Mouse (Mus musculus) hindbrain, embryonic 15.5 days (tissue): ENCODE measurements around the gene Polr3e. TPM values are rescaled to one million over a fixed set of nuclear protein-coding genes. Genes with fewer than 3 reads are reported as not detected.

ENCODE experiments used
- ATAC-seq: fragments of 200-750 bp; cut with Nextera tagmentation; 2 replicates; pipeline ENCODE4 v1.8.0; 2017; ENCODE audit warnings: low read depth, moderate number of reproducible peaks, moderate TSS enrichment; ENCODE audit not compliant: low FRiP score
- H3K27ac ChIP-seq: fragments of 300-500 bp; sonication (generic); replicated peaks from 2 replicates; pipeline ENCODE4 v1.5.1; 2015; ENCODE audit warnings: mild to moderate bottlenecking, inconsistent platforms
- H3K27me3 ChIP-seq: fragments of 300-500 bp; sonication (generic); 2 replicates; pipeline ENCODE4 v1.6.1; 2015; ENCODE audit warnings: control low read depth, inconsistent platforms
- H3K36me3 ChIP-seq: fragments of 300-500 bp; sonication (generic); 2 replicates; pipeline ENCODE4 v1.6.1; 2015; ENCODE audit warnings: control low read depth, inconsistent platforms
- H3K4me1 ChIP-seq: fragments of 300-500 bp; sonication (generic); replicated peaks from 2 replicates; pipeline ENCODE4 v1.6.1; 2015; ENCODE audit warnings: control low read depth, inconsistent platforms
- H3K4me2 ChIP-seq: fragments of 300-500 bp; sonication (generic); 2 replicates; pipeline ENCODE4 v1.6.1; 2015; ENCODE audit warnings: moderate library complexity, mild to moderate bottlenecking, inconsistent platforms
- H3K4me3 ChIP-seq: fragments of 300-500 bp; sonication (generic); 2 replicates; pipeline ENCODE4 v1.5.1; 2015; ENCODE audit warnings: mild to moderate bottlenecking, inconsistent platforms
- H3K9ac ChIP-seq: fragments of 300-500 bp; sonication (generic); 2 replicates; pipeline ENCODE4 v1.6.1; 2015; ENCODE audit warnings: inconsistent platforms
- H3K9me3 ChIP-seq: fragments of 300-500 bp; sonication (generic); 2 replicates; pipeline ENCODE4 v1.6.1; 2016; ENCODE audit warnings: control low read depth, inconsistent platforms
- WGBS: fragments of 180-500 bp; shearing (Covaris S2); methylation state at CpG from one replicate; pipeline ENCODE4 v1.1.7; 2015; 5-methylcytosine and 5-hydroxymethylcytosine counted together
- polyA plus RNA-seq: library from polyadenylated mRNA; unstranded; fragments of >200 nt; fragmentation: Nextera tagmentation; extraction: Ambion mirVana; gene quantifications from 2 replicates; pipeline ENCODE4 v1.2.1, GENCODE M21; 2015

Gene Polr3e
- polyA plus RNA-seq, result 25.0 and 25.6 TPM in 2 replicates

- Histone ChIP-seq H3K27ac (peak within 1 kb of the TSS; percentile 75), H3K4me1 (peaks cover 26% of the 10 kb centered on the region), H3K4me2 (peak within 1 kb of the TSS; percentile 69), H3K4me3 (peak within 1 kb of the TSS; percentile 73), H3K36me3 (no peaks in the 10 kb centered on the region), H3K27me3 (no peaks in the 10 kb centered on the region), H3K9ac (peak within 1 kb of the TSS; percentile 81), H3K9me3 (no peaks in the 10 kb centered on the region)
- 0% methylated on average over 101 of the region's 102 CpGs for WGBS
- peak; percentile 94 for ATAC-seq
Observed at GRCm38 (mm10) chr7:120917592-120918461, at the start of gene Polr3e. Gene Polr3e, plus strand, starts transcription at chr7:120917744.

DNA sequence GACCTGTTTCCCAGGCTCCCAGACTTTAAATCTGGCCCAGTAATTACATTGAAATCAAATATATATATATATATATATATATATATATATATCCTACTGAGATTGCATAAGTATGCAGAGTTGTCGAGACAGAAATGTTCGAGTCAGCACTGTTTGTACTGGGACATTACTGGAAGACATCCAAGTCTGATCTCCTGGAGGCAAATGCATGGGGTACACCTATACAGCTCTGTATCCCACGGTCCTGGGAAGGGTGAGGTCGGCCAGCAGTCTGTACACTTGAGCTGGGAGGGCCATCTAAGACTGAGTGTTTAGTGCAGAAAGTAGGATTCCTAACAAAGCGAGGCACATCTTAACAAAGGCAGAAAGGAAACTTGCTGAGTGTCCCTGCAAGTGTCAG is 47.7 kb upstream of the Polr3e start:
- no peaks in the 10 kb centered on the region for H3K9me3 ChIP-seq
- no peaks in the 10 kb centered on the region for H3K27me3 ChIP-seq
- H3K36me3 ChIP-seq, result no peaks in the 10 kb centered on the region
- H3K9ac ChIP-seq, result no peak overlapping the region
- WGBS, result 45% methylated on average over 5 of the region's 5 CpGs
- H3K27ac ChIP-seq, result 0 out of 2 replicates have a peak overlapping the region, but pooled peaks have one; percentile 9
- no peak overlapping the region for H3K4me3 ChIP-seq
- ATAC-seq, result no peak
- no peak overlapping the region for H3K4me2 ChIP-seq
- peaks cover 19% of the 10 kb centered on the region for H3K4me1 ChIP-seq

DNA sequence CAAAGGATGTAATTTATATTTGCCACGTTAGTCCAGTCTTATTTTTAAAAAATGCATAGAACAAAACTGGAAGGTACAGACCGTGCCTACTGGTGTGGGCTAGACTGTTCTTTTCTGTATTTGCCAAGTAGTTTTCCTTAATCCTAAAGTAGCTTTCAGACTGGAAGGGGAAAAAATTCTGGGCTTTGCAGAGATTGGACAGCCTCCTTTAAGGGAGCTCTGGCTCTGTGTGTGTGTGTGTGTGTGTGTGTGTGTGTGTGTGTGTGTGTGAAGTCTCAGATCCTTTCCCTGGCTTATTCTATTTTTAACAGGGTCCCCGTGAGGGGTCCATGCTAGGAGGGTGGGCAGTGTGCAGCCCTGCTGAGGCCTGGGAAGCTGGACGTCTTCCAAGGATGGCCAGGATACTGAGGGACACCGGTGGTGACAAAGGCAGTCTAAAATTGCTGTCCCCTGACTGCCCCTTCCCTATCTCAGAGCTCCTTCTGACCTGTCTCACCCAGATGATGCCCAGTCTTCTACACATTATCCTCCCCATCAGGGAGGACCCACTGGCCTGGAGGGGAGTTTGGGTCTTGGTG is 47.0 kb upstream of the Polr3e start:
- Histone ChIP-seq H3K9me3 (no peaks in the 10 kb centered on the region), H3K36me3 (no peaks in the 10 kb centered on the region), H3K27me3 (no peaks in the 10 kb centered on the region), H3K4me2 (no peak overlapping the region), H3K4me3 (no peak overlapping the region), H3K4me1 (peaks cover 12% of the 10 kb centered on the region), H3K9ac (no peak overlapping the region), H3K27ac (no peak overlapping the region)
- ATAC-seq, result no peak
- WGBS, result 53% methylated on average over 5 of the region's 5 CpGs

DNA sequence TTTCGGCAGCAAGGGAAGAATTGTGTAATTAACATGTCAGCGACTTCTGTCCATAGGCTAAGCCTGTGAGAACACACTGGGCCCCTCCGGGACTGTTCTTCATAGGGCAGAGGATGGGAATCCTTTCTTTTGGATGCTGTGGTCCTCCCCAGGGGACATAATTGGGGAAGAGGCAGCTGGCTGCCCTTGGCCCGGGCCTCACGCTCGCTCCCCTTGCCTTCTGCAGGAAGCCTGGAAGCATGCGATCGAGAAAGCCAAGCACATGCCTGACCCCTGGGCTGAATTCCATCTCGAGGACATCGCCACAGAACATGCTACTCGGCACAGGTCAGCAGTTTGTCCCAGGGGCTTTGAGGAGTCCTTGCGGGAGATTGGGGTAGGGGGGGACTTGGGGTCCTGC is 44.5 kb upstream of the Polr3e start:
- Histone ChIP-seq H3K9me3 (no peaks in the 10 kb centered on the region), H3K4me2 (no peak overlapping the region), H3K4me1 (0 out of 2 replicates have a peak, but pooled peaks cover 3% of the 10 kb centered on the region), H3K36me3 (no peaks in the 10 kb centered on the region), H3K27me3 (no peaks in the 10 kb centered on the region), H3K27ac (no peak overlapping the region), H3K9ac (no peak overlapping the region), H3K4me3 (no peak overlapping the region)
- 71% methylated on average over 12 of the region's 12 CpGs for WGBS
- ATAC-seq, result no peak

- WGBS, result 89% methylated on average over 3 of the region's 3 CpGs
- H3K9ac ChIP-seq, result no peak overlapping the region
- H3K27ac ChIP-seq, result no peak overlapping the region
- no peaks in the 10 kb centered on the region for H3K36me3 ChIP-seq
- no peak overlapping the region for H3K4me3 ChIP-seq
- 0 out of 2 replicates have a peak, but pooled peaks cover 3% of the 10 kb centered on the region for H3K4me1 ChIP-seq
- H3K9me3 ChIP-seq, result no peaks in the 10 kb centered on the region
- ATAC-seq, result no peak
- no peaks in the 10 kb centered on the region for H3K27me3 ChIP-seq
- no peak overlapping the region for H3K4me2 ChIP-seq
Observed at GRCm38 (mm10) chr7:120874021-120874420, 43.5 kb upstream of the Polr3e start.

DNA sequence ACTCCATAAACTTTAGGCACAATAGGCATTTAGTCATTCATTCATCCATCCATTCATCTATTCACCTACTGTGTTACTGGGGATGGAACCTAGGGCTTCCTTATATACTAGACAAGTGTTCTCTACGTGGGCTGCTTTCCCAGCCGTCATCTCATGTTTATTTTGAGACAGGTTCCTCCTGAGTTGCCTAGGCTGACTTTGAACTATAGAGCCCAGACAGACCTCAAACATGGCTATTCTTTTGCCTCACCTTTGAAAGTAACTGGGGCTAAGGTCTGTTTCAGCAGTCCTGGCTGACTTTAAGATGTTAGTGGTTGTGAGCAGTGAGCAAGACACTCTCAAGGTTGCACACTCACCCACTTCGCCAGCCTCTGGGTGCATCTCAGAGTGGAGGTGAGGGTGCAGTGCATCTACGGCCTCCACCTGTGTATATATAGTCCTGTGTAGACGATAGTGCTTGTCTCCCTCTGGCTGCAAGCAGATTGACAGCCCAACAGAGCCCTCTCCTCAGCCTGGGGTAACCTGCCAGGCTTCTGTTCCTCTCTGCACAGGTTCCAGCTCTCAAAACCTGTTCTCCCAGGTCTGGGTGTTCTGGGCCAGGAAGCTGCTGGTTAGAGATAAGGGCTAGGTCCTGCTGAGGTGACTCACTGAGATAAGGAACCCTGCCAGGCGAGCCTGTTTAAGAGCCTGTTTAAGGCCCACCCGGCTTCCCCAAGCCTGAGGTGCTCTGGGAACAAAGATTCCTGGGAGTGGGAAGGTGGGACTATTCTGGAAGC is 42.6 kb upstream of the Polr3e start:
- Histone ChIP-seq H3K4me3 (no peak overlapping the region), H3K36me3 (no peaks in the 10 kb centered on the region), H3K9me3 (no peaks in the 10 kb centered on the region), H3K4me2 (no peak overlapping the region), H3K9ac (no peak overlapping the region), H3K4me1 (0 out of 2 replicates have a peak, but pooled peaks cover 2% of the 10 kb centered on the region), H3K27ac (no peak overlapping the region), H3K27me3 (no peaks in the 10 kb centered on the region)
- no peak for ATAC-seq
- WGBS, result 87% methylated on average over 7 of the region's 7 CpGs

DNA sequence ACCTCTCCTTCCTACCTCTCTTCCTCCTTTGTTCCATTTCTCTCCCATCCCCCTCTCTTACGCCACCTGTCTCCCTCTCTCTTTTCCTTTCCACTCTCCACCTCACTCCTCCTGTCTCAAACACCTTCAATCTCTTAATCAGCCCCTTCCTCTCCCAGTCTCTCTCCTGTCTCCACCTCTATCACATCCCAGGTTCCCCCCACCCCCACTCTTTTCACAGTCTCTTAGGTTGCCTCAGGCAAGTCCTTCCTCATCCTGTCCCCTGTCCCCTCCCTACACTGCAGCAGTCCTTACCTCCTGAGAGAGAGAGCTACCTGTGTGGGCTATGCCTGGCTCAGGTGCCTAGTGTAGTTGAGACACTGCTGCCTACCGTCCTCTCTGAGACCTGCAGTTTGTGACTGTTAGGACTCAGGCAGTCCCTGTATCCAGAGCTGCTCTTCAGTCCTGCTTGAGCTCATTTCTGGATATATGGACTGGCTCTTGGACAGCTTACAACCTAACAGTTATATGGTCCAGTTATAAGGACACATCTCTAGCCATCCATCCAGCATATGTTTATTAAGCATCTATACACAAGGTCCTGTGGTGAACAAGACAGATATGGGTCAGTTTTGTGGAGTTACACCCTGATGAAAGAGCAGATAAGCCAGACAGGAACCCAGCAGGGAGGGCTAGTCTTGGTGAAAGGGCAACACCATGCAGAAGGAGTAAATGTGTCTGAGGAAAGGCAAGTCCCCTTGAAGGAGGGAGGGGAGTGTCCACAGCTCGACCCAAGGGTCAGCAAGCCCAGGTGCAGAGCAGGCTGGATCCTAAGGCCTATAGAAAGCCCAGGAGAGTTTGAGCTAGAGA is 41.8 kb upstream of the Polr3e start:
- no peak for ATAC-seq
- no peaks in the 10 kb centered on the region for H3K9me3 ChIP-seq
- H3K36me3 ChIP-seq, result peaks cover 5% of the 10 kb centered on the region
- H3K4me1 ChIP-seq, result no peaks in the 10 kb centered on the region
- no peak overlapping the region for H3K4me2 ChIP-seq
- no peaks in the 10 kb centered on the region for H3K27me3 ChIP-seq
- H3K4me3 ChIP-seq, result no peak overlapping the region
- WGBS, result 79% methylated on average over 3 of the region's 3 CpGs
- H3K27ac ChIP-seq, result no peak overlapping the region
- no peak overlapping the region for H3K9ac ChIP-seq

DNA sequence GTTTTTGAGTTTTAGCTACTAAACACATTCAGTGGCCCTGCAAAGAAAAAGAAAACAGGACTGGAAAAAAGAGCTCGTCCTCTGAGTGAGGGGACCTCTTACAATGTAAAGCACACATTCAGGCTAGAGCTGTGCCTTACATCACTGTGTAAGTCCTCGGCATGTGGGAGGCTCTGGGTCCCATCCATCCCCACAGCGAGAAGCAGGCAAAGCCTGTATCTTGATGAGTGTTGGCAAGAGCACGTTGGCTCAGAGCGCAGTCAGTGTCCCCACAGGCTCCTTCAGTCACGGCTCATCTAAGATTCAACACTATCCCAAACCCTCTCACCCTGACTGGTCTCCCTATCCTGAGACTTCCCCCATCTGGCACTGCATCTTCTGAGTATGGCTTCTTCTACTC is 39.3 kb upstream of the Polr3e start:
- no peak for ATAC-seq
- H3K4me2 ChIP-seq, result no peak overlapping the region
- no peaks in the 10 kb centered on the region for H3K27me3 ChIP-seq
- no peak overlapping the region for H3K27ac ChIP-seq
- no peak overlapping the region for H3K4me3 ChIP-seq
- no peaks in the 10 kb centered on the region for H3K4me1 ChIP-seq
- H3K9ac ChIP-seq, result no peak overlapping the region
- peaks cover 23% of the 10 kb centered on the region for H3K36me3 ChIP-seq
- WGBS, result 59% methylated on average over 6 of the region's 6 CpGs
- H3K9me3 ChIP-seq, result no peaks in the 10 kb centered on the region

GRCm38 (mm10) chr7:120879972-120880371 is 37.6 kb upstream of the Polr3e start:
- peaks cover 39% of the 10 kb centered on the region for H3K36me3 ChIP-seq
- no peak overlapping the region for H3K27ac ChIP-seq
- H3K27me3 ChIP-seq, result no peaks in the 10 kb centered on the region
- H3K4me1 ChIP-seq, result no peaks in the 10 kb centered on the region
- no peak overlapping the region for H3K9ac ChIP-seq
- peak; percentile 21; the same call in 1 of the 2 replicates for ATAC-seq
- no peak overlapping the region for H3K4me2 ChIP-seq
- H3K9me3 ChIP-seq, result no peaks in the 10 kb centered on the region
- WGBS, result 94% methylated on average over 3 of the region's 3 CpGs
- no peak overlapping the region for H3K4me3 ChIP-seq

DNA sequence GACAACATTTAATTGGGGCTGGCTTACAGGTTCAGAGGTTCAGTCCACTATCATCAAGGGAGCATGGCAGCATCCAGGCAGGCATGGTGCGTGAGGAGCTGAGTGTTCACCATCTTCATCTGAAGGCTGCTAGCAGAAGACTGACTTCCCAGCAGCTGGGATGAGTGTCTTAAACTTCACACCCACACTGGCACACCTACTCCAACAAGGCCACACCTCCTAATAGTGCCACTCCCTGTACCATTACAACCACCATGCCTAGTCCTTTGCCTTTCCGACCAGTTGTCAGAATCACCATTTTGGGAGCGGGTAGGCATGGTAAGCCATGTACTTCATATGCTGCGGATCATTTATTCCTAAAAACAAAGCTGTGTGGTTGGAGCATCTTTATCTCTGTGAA is 36.8 kb upstream of the Polr3e start:
- H3K36me3 ChIP-seq, result peaks cover 45% of the 10 kb centered on the region
- no peaks in the 10 kb centered on the region for H3K9me3 ChIP-seq
- H3K4me1 ChIP-seq, result no peaks in the 10 kb centered on the region
- H3K4me3 ChIP-seq, result no peak overlapping the region
- H3K27ac ChIP-seq, result no peak overlapping the region
- ATAC-seq, result no peak
- WGBS, result 98% methylated on average over 4 of the region's 4 CpGs
- no peak overlapping the region for H3K9ac ChIP-seq
- no peak overlapping the region for H3K4me2 ChIP-seq
- no peaks in the 10 kb centered on the region for H3K27me3 ChIP-seq

DNA sequence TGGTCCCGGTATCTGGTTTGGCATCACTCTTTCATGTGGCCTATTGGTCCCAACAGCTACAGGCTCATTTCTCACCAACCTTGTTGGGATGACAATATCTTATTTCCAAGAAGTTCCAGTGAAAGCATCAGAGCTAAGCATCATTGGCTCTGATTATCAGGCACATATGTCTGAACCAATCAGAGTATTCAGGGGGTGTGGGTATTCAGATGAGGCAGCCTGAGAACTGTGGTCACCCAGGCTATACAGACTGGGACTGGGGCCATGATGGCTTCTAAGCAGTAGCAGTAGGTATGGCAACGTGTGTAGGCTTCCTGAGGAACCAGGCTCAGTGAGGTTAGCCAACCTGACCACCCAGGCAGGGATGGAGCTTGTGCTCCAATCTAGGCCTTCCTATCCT is 36.1 kb upstream of the Polr3e start:
- H3K9me3 ChIP-seq, result no peaks in the 10 kb centered on the region
- H3K4me3 ChIP-seq, result no peak overlapping the region
- H3K9ac ChIP-seq, result no peak overlapping the region
- no peak overlapping the region for H3K4me2 ChIP-seq
- 62% methylated on average over 2 of the region's 2 CpGs for WGBS
- ATAC-seq, result no peak
- no peak overlapping the region for H3K27ac ChIP-seq
- H3K27me3 ChIP-seq, result no peaks in the 10 kb centered on the region
- peaks cover 52% of the 10 kb centered on the region for H3K36me3 ChIP-seq
- H3K4me1 ChIP-seq, result no peaks in the 10 kb centered on the region
